Mouse (Mus musculus): ENCODE measurements around the gene Olfr320. TPM values are rescaled to one million over a fixed set of nuclear protein-coding genes. Genes with fewer than 3 reads are reported as not detected.

The Olfr320 gene
- polyA plus RNA-seq (2017; shearing (Covaris generic)), result not detected

GRCm38 (mm10) chr11:58680799-58681198 lies at the start of gene Olfr320:
Gene Olfr320, plus strand, starts transcription at chr11:58681099.

GRCm38 (mm10) chr11:58640272-58640867 lies 40.5 kb upstream of the Olfr320 start, which contains the start of gene Trim58:
Gene Trim58, plus strand, starts transcription at chr11:58640465.

GRCm38 (mm10) chr11:58658596-58658995 lies 22.3 kb upstream of the Olfr320 start, which contains the start of gene Olfr322:
Gene Olfr322, plus strand, starts transcription at chr11:58658782.

GRCm38 (mm10) chr11:58698862-58699261 lies 18.0 kb downstream of the Olfr320 start, which contains the start of gene Olfr319:
Gene Olfr319, plus strand, starts transcription at chr11:58699162.

GRCm38 (mm10) chr11:58723914-58724313 lies 43.0 kb downstream of the Olfr320 start, which contains the start of gene Olfr318:
Gene Olfr318, minus strand, starts transcription at chr11:58724014.

Other genes with a start within 250 kb of the Olfr320 start
- gene Gm12253, start 248.5 kb upstream of the Olfr320 start, polyA plus RNA-seq (2017; shearing (Covaris generic)), result not detected
- not detected for gene Lypd9, start 228.2 kb upstream of the Olfr320 start, polyA plus RNA-seq (2017; shearing (Covaris generic))
- not detected for gene Olfr30, start 218.8 kb upstream of the Olfr320 start, polyA plus RNA-seq (2017; shearing (Covaris generic))
- gene Olfr332, start 188.5 kb upstream of the Olfr320 start, polyA plus RNA-seq (2017; shearing (Covaris generic)), result not detected
- not detected for gene Olfr331, start 178.5 kb upstream of the Olfr320 start, polyA plus RNA-seq (2017; shearing (Covaris generic))
- 0.44 TPM for gene Olfr330, start 146.3 kb upstream of the Olfr320 start, polyA plus RNA-seq (2017; shearing (Covaris generic))
- not detected for gene Olfr329-ps, start 134.7 kb upstream of the Olfr320 start, polyA plus RNA-seq (2017; shearing (Covaris generic))
- not detected for gene Olfr328, start 125.5 kb upstream of the Olfr320 start, polyA plus RNA-seq (2017; shearing (Covaris generic))
- not detected for gene Olfr224, start 110.5 kb upstream of the Olfr320 start, polyA plus RNA-seq (2017; shearing (Covaris generic))
- gene Olfr325, start 103.4 kb upstream of the Olfr320 start, polyA plus RNA-seq (2017; shearing (Covaris generic)), result not detected
- not detected for gene Olfr324, start 86.0 kb upstream of the Olfr320 start, polyA plus RNA-seq (2017; shearing (Covaris generic))
- not detected for gene 2210407C18Rik, start 65.0 kb upstream of the Olfr320 start, polyA plus RNA-seq (2017; shearing (Covaris generic))
- not detected for gene Olfr323, start 50.6 kb upstream of the Olfr320 start, polyA plus RNA-seq (2017; shearing (Covaris generic))
- not detected for gene Trim58, start 40.6 kb upstream of the Olfr320 start, polyA plus RNA-seq (2017; shearing (Covaris generic))
- gene Olfr322, start 22.3 kb upstream of the Olfr320 start, polyA plus RNA-seq (2017; shearing (Covaris generic)), result not detected
- gene Olfr319, start 18.1 kb downstream of the Olfr320 start, polyA plus RNA-seq (2017; shearing (Covaris generic)), result not detected
- not detected for gene Olfr318, start 42.9 kb downstream of the Olfr320 start, polyA plus RNA-seq (2017; shearing (Covaris generic))
- not detected for gene Olfr317, start 58.1 kb downstream of the Olfr320 start, polyA plus RNA-seq (2017; shearing (Covaris generic))
- not detected for gene Olfr316, start 71.6 kb downstream of the Olfr320 start, polyA plus RNA-seq (2017; shearing (Covaris generic))
- not detected for gene Olfr315, start 92.1 kb downstream of the Olfr320 start, polyA plus RNA-seq (2017; shearing (Covaris generic))
- not detected for gene Olfr314, start 101.9 kb downstream of the Olfr320 start, polyA plus RNA-seq (2017; shearing (Covaris generic))
- not detected for gene Fam183b, start 120.9 kb downstream of the Olfr320 start, polyA plus RNA-seq (2017; shearing (Covaris generic))
- not detected for gene Olfr313, start 133.9 kb downstream of the Olfr320 start, polyA plus RNA-seq (2017; shearing (Covaris generic))
- gene Olfr312, start 148.1 kb downstream of the Olfr320 start, polyA plus RNA-seq (2017; shearing (Covaris generic)), result 0.20 TPM
- not detected for gene Olfr311, start 158.2 kb downstream of the Olfr320 start, polyA plus RNA-seq (2017; shearing (Covaris generic))
- gene Gm12258, start 166.1 kb downstream of the Olfr320 start, polyA plus RNA-seq (2017; shearing (Covaris generic)), result 5.2 TPM
- 4.9 TPM for gene 2810021J22Rik, start 186.1 kb downstream of the Olfr320 start, polyA plus RNA-seq (2017; shearing (Covaris generic))
- 6.8 TPM for gene Zfp39, start 223.1 kb downstream of the Olfr320 start, polyA plus RNA-seq (2017; shearing (Covaris generic))
- gene Btnl10, start 236.8 kb downstream of the Olfr320 start, polyA plus RNA-seq (2017; shearing (Covaris generic)), result 0.20 TPM

Data from naive thymus-derived CD4-positive, alpha-beta T cell, adult 5 months (primary cell).